Mouse (Mus musculus): ENCODE data around the gene Vgll2.

The Vgll2 gene

DNA sequence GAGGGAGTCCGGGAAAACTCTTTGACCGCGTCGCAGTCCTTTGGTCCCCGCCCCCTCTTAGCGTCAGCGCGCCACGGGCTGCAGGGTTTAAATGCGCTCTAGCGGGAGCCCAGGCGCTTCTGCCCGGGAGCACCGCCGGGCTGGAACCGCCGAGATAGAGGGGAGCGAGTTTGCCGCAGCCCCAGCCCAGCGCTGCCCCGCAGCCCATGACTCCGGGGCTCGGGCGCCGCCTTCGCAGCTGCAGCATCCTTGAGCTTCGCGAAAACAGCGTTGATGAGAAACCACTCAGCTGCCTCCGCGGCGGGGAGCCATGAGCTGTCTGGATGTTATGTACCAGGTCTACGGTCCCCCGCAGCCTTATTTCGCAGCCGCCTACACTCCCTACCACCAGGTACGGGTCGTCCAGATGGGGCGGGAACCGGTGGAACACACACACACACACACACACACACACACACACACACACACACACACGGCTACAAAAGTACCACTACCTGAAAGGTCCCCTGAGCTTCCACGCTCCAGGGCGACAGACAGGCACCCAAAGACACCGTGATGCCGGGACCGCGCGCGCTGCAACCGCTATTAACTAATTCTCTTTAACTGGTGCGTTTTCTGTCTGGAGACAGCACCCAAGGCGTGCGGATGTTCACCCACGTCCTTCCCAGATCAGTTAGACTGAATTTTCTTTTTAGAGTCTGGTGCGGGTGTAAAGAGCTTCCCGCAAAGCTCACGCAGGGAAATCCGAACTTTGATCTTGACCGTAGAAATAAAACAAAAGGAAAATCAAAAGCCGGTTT lies at the start of gene Vgll2:
TSS of gene Vgll2 (plus strand) at position 90 of the 800 bp plus-strand sequence.
- no peak for DNase-seq

DNA sequence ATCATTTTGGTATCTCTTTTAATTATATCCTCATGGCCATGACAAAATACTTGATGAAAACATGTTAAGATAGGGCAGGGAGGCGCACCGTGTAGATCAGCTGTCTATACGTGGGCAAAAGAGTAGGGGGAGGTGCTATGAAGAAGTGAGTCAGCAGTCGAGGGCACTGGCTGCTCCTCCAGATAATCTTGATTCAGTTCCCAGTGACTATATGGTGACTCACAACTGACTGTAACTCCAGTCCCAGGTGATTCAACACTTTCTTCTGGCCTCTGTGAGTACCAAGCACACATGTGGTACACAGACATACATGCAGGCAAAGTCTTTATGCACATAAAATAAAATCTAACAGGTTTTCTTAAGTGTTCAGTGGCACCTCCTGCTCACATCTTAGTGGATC lies 47.2 kb upstream of the Vgll2 start:
- DNase-seq = no peak

- no peak for DNase-seq
Measured at GRCm38 (mm10) chr10:51975587-51975986, 46.7 kb upstream of the Vgll2 start.

DNA sequence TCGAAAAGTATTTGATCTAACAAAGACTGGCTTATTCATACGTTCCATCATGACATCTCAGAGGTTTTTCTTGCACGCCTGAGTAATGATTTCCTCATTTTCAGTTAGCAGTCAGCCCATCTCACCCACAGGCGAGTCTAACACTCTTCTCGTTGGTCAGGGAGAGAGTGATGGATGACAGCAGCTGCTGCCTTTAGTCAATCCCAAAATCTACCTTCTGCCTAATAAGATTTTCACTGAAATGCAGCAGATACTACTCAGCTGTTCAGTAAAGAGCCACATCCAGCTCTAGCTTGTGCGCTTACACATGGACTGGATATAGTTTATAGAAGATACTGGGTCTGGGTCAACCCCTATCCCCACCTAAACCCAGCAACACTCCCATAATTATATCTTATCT lies 40.7 kb upstream of the Vgll2 start:
- no peak for DNase-seq

- DNase-seq = no peak
Measured at GRCm38 (mm10) chr10:51982395-51982794, 39.9 kb upstream of the Vgll2 start.

DNA sequence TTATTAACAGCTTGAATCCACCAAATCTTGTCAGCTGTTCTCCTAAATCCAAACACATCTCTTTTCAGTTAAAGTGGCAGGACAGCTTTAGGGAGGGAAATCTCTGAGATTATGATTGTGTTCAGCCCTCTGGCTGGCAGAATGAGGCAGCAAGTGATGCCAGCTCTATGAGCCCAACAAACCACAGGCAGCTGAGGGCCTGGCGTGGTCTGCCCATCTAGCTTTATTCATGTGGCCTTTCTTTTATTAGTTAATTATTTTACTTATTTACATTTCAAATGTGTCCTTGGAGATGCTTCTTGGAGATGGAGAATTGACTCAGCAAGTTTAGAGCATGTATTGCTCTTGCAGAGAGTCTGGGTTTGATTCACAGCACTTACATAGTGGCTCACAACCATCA lies 3.8 kb upstream of the Vgll2 start:
- no peak for DNase-seq

- DNase-seq = no peak
Measured at GRCm38 (mm10) chr10:52021231-52021630, 1.1 kb upstream of the Vgll2 start.

GRCm38 (mm10) chr10:52021736-52022394 lies 437 bp upstream of the Vgll2 start:
- DNase-seq = no peak

DNA sequence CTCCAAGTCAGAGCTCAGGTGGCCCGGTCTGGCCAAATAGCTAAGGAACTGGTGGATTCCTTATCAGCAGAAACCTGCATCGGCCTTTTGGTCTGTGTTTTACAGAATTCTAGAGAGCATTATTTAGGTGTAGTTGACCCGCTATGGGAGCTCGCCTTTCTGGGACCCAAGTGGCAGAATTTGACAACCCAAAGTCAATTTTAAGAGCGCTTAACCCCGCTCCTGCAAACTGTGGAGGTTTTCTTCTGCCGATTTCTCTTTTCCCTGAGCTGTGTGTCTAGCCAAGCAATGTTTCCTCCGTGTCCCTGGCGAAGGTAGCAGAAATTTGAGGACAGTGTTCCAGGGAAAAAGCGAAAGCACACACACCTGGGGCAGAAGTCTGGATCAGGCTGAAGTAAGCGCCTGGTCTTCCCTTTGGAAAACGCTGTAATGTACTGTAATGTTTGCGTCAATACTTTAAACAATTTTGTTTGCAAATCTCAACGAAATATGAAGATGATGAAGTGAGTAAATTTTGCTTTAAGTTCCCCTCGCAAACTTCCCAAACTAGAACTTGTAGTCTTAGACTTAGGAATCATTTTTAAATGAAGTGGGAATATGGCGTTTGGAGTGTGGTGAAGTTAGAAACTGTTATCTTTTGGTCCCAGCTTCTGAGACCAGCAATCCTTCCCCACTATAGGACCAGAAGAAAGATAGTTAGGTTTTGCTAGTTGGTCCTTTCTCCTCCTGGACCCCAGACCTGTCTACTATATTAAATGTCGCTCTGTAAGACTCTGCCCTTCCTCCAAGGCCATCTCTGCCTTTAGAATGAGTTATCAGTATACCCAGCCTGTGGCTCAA lies 1.1 kb downstream of the Vgll2 start:
- DNase-seq = no peak

GRCm38 (mm10) chr10:52024053-52024410 lies 1.7 kb downstream of the Vgll2 start:
- DNase-seq = no peak

- DNase-seq = no peak
Measured at GRCm38 (mm10) chr10:52025291-52025690, 3.0 kb downstream of the Vgll2 start.

- no peak for DNase-seq
Measured at GRCm38 (mm10) chr10:52025821-52026220, 3.5 kb downstream of the Vgll2 start.

DNA sequence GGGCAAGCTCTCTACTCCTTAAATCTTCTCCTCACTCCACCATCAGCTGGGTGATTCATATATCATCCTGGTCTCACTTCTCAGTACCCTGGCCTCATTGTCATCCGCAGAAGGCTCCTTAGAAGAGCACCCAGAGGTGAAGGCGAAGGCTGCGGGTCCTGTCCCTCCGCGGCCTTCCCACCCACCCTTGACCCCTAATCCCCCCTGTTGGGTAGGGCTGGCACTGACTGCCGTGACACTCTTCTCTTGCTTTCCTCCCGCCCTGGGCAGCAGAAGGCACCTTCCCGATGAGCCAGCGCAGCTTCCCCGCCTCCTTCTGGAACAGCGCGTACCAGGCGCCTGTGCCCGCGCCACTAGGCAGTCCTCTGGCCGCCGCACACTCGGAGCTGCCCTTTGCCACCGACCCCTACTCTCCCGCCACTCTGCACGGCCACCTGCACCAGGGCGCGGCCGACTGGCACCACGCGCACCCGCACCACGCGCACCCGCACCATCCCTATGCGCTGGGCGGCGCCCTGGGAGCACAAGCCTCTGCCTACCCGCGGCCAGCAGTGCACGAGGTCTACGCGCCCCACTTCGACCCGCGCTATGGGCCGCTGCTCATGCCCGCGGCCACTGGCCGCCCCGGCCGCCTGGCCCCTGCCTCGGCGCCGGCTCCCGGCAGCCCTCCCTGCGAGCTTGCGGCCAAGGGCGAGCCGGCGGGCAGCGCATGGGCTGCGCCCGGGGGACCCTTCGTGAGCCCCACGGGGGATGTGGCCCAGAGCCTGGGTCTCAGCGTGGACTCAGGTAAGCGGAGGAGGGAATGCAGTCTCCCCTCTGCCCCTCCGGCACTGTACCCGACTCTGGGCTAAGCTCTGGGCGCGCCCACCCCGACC lies 5.1 kb downstream of the Vgll2 start:
- DNase-seq = no peak

GRCm38 (mm10) chr10:52028561-52029370 lies 6.5 kb downstream of the Vgll2 start:
- no peak for DNase-seq

GRCm38 (mm10) chr10:52029421-52030080 lies 7.2 kb downstream of the Vgll2 start:
- no peak for DNase-seq

DNA sequence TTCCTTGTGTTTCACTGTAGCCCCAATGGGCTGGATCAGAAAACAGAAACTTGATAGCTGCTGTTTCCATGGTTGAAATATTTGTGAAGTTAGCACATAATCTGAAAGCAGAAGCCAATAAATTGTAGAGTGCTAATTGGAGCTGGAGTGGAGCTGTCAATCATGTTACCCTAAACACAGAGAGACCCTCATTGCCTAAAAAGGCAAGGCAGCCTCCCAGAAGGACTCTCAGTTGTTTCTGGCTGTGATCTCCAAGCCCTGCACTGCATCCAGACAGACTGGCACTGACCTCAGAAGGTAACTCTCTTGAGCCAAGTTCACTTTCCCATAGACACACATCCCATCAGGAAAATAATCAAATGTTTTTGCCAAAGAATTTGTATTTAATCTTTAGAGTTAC lies 11.4 kb downstream of the Vgll2 start:
- no peak for DNase-seq

DNA sequence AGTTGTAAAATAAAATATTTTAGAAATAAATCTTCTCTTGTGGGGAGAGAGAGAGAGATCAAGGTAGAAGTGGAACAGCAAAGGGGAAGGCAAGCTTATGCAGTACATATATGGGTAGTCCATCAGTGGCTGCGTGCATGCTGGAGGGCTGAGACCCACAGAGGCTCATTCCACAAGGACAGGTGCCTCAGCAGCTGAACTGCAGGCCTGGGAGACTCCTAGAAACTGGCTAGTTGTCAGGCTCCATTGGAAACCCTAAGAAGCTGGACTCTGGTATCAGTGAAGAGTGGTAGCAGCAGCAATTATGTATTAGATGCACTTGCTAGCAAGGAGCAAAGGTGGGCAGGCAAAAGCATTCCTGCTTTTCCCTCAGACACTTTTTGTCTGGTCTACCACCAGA lies 17.1 kb downstream of the Vgll2 start:
- peak; percentile 75 for DNase-seq

GRCm38 (mm10) chr10:52043086-52043485 lies 20.8 kb downstream of the Vgll2 start:
- DNase-seq = peak; percentile 7

DNA sequence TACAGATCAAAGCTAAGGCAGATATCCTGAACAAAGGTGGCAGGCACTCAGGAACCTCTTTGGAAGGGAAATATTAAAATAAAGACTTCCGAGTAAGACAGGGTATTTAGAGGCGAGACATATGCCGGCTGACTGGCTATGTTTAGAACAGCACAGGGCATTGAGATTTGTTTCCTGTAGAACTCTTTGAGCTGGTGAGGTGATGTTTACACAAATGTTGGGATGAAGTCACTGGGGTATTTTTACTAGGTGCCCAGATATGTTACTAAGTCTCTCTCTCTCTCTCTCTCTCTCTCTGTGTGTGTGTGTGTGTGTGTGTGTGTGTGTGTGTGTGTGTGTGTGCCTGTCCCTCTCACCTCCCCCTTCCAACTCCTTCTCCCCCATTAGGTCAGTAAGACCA lies 26.0 kb downstream of the Vgll2 start:
- no peak for DNase-seq

DNA sequence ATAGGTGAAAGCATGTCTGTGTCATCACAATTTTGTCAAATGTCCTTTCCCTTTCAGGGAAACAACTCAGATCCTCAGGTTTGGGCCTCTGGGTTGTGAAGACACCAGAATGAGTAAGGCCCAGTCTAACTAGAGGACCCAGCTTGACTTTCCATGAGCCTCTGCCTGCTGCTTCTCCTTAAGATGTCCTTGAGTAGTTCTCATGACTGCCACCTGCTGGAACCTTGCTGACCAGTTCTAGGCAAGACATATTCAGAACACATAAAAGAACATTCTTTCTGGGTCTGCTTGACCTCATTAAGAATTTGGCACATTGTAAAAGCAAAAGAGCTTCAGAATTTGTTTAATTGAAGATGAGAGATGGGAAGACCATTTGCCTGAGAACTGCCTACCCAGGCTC lies 50.2 kb downstream of the Vgll2 start:
- DNase-seq = peak; percentile 73

All from heart, adult 11 months (tissue).